Comparison of ENCODE assay signal across 21 mouse cellular contexts in genomic region chr4:87835191-87835590, GRCm38 (mm10).
DNase-seq lines count a peak whose midpoint lies in the region; ATAC-seq and TF ChIP-seq lines count a peak whose summit lies in the region.
"Had no signal": no experiment of that assay in that cellular context is flagged by ENCODE, and none has a peak within 500 bp of the region (broad histone marks: within the 10 kb centered on the region; RNA-seq: fewer than 3 reads in every experiment).

No protein-coding gene starts in this region.

- H3K27ac ChIP-seq in limb, embryonic 11.5 days (replicated peaks; ENCODE audit: low read depth, low read length) = no peak overlapping the region; the same call in 1 of the 2 replicates
- H3K27ac ChIP-seq in limb, embryonic 10.5 days = no peak overlapping the region; the same call in 1 of the 2 replicates
- no peak overlapping the region for H3K27ac ChIP-seq in liver, postnatal 0 days (ENCODE audit: low read depth)
- H3K27ac ChIP-seq: embryonic facial prominence, embryonic 13.5 days; heart, embryonic 15.5 days had no signal

- H3K4me2 ChIP-seq in limb, embryonic 11.5 days (ENCODE audit: low read depth, severe bottlenecking) = no peak overlapping the region
- H3K4me2 ChIP-seq in liver, postnatal 0 days (ENCODE audit: low read depth, low read length) = no peak overlapping the region
- H3K4me2 ChIP-seq: embryonic facial prominence, embryonic 13.5 days; forebrain, embryonic 13.5 days; heart, embryonic 11.5 days; heart, embryonic 15.5 days; hindbrain, embryonic 15.5 days had no signal

- H3K36me3 ChIP-seq in limb, embryonic 11.5 days (ENCODE audit: control insufficient read depth, insufficient read depth, low read length) = no peaks in the 10 kb centered on the region
- H3K36me3 ChIP-seq in limb, embryonic 10.5 days = peaks cover 10% of the 10 kb centered on the region
- H3K36me3 ChIP-seq in liver, postnatal 0 days (replicated peaks; ENCODE audit: insufficient read depth, low read length) = 0 out of 2 replicates have a peak, but pooled peaks cover 3% of the 10 kb centered on the region
- H3K36me3 ChIP-seq: heart, embryonic 15.5 days; hindbrain, embryonic 15.5 days had no signal

- TF ChIP-seq CTCF in liver, postnatal 0 days (IDR thresholded peaks at IDR 0.05; ENCODE audit: low read depth) = no peak

- no peak overlapping the region for H3K9ac ChIP-seq in limb, embryonic 11.5 days (ENCODE audit: low read length)
- H3K9ac ChIP-seq in liver, postnatal 0 days (replicated peaks) = no peak overlapping the region
- H3K9ac ChIP-seq: embryonic facial prominence, embryonic 13.5 days; forebrain, embryonic 13.5 days; heart, embryonic 15.5 days; hindbrain, embryonic 15.5 days had no signal

- TF ChIP-seq EP300 in liver, postnatal 0 days (IDR thresholded peaks at IDR 0.05; ENCODE audit: low read depth) = no peak

- H3K9me3 ChIP-seq in limb, embryonic 11.5 days (ENCODE audit: control insufficient read depth, low read length) = no peaks in the 10 kb centered on the region
- H3K9me3 ChIP-seq in limb, embryonic 10.5 days (replicated peaks) = no peaks in the 10 kb centered on the region
- no peaks in the 10 kb centered on the region for H3K9me3 ChIP-seq in liver, postnatal 0 days (ENCODE audit: low read length)
- H3K9me3 ChIP-seq: embryonic facial prominence, embryonic 13.5 days; forebrain, embryonic 13.5 days; G1E; heart, embryonic 15.5 days; hindbrain, embryonic 10.5 days; hindbrain, embryonic 15.5 days had no signal

- no peaks in the 10 kb centered on the region for H3K27me3 ChIP-seq in limb, embryonic 11.5 days (ENCODE audit: control insufficient read depth, insufficient read depth, low read length)
- H3K27me3 ChIP-seq in limb, embryonic 10.5 days (ENCODE audit: low read depth, poor library complexity, severe bottlenecking) = no peaks in the 10 kb centered on the region
- H3K27me3 ChIP-seq in liver, postnatal 0 days (ENCODE audit: insufficient read depth, low read length) = no peaks in the 10 kb centered on the region
- H3K27me3 ChIP-seq: embryonic facial prominence, embryonic 13.5 days; forebrain, embryonic 13.5 days; heart, embryonic 15.5 days; hindbrain, embryonic 15.5 days had no signal

- 0 out of 2 replicates have a peak, but pooled peaks have one; percentile 59 for ATAC-seq in limb, embryonic 11.5 days (ENCODE audit: insufficient number of reproducible peaks, low FRiP score, low TSS enrichment, low read depth)
- ATAC-seq in liver, postnatal 0 days = no peak

- WGBS in limb, embryonic 11.5 days = 20% methylated on average over 6 of the region's 6 CpGs
- 28% methylated on average over 6 of the region's 6 CpGs for WGBS in limb, embryonic 10.5 days
- WGBS in liver, postnatal 0 days (ENCODE audit: insufficient replicate concordance) = 77% methylated on average over 6 of the region's 6 CpGs

- peaks cover 16% of the 10 kb centered on the region for H3K4me1 ChIP-seq in limb, embryonic 11.5 days (ENCODE audit: control insufficient read depth, insufficient read depth, low read length)
- H3K4me1 ChIP-seq in limb, embryonic 10.5 days = peaks cover 39% of the 10 kb centered on the region
- peaks cover 5% of the 10 kb centered on the region for H3K4me1 ChIP-seq in liver, postnatal 0 days (ENCODE audit: insufficient read depth)
- H3K4me1 ChIP-seq: heart, embryonic 15.5 days had no signal

- no peak overlapping the region for H3K4me3 ChIP-seq in limb, embryonic 11.5 days (ENCODE audit: low read depth, low read length)
- H3K4me3 ChIP-seq in limb, embryonic 10.5 days = no peak overlapping the region
- H3K4me3 ChIP-seq in liver, postnatal 0 days (ENCODE audit: low read depth, low read length) = no peak overlapping the region
- H3K4me3 ChIP-seq: embryonic facial prominence, embryonic 13.5 days; forebrain, embryonic 13.5 days; heart, embryonic 15.5 days; hindbrain, embryonic 10.5 days; hindbrain, embryonic 15.5 days had no signal

- DNase-seq in limb, embryonic 11.5 days (ENCODE audit: low spot score) = peak; percentile 40
- DNase-seq in limb, embryonic 10.5 days (ENCODE audit: low spot score) = no peak
- DNase-seq in embryo, embryonic 10.5 days (ENCODE audit: low spot score) = peak; percentile 38
- DNase-seq in embryo, embryonic 9.5 days (ENCODE audit: extremely low spot score) = peak; percentile 11
- DNase-seq in retina, embryonic 14.5 days (ENCODE audit: low spot score) = peak; percentile 40
- DNase-seq in heart, postnatal 4 days = no peak
- DNase-seq in liver, postnatal 0 days = no peak
- DNase-seq: adrenal gland, postnatal 10 days; cerebellum, adult 11 months; cerebellum, adult 8-10 months; cerebellum, postnatal 14 days; heart, adult 18-20 months; heart, postnatal 14 days; kidney, adult 11 months had no signal

Comparison
In these comparisons a context has a peak if more than half of its experiments do, and no peak if none do; other contexts are left out.
1. DNase-seq: peak in limb, embryonic 11.5 days (single experiment), embryo, embryonic 10.5 days (single experiment), embryo, embryonic 9.5 days (single experiment) and retina, embryonic 14.5 days (single experiment); none in limb, embryonic 10.5 days (single experiment), heart, postnatal 4 days (single experiment) and liver, postnatal 0 days (single experiment).